Mouse (Mus musculus) cerebellum, postnatal 10 days (tissue): Measurements from ENCODE around the gene Lzic.
A peak's percentile ranks its signal among the peaks of the same experiment; 100 is the strongest.
"Not testable (repeated sequence)": the region's sequence is repeated elsewhere in the genome, so short reads cannot be mapped to it uniquely, and the experiment has no call there.

Experiments
- DNase-seq, 2 experiments: peaks; one replicate each; pipeline ENCODE4 v3.0.0; 2021; ENCODE audit warnings: mixed read lengths in 2 of 2

Gene Lzic

GRCm38 (mm10) chr4:149485053-149485824 is at the start of gene Lzic, which contains the start of gene Nmnat1:
Gene Lzic, plus strand, starts transcription at chr4:149485229.
Gene Nmnat1, minus strand, starts transcription at chr4:149485202.
- DNase-seq: peak; percentile 96 to 97

- no peak for DNase-seq
Observed at GRCm38 (mm10) chr4:149440576-149440975, 44.5 kb upstream of the Lzic start.

DNA sequence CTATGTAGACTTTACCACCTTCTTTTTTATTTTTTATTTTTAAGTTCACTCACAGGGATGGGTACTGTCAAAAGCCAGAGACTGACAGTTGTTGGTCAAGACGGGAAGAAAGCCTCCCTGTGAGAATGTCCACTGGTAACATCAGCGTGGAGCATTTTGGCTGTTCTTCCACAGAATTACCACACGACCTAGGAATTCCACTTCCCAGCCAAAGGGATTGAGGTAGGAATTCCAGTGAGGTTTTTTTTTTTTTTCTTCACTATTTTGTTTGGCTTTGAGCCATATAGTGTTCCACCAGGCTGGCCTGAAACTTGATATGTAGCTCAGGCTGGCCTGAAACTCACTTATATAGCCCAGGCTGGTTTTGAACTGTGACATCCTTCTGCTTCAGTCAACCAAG is 42.6 kb upstream of the Lzic start:
- no peak for DNase-seq

DNA sequence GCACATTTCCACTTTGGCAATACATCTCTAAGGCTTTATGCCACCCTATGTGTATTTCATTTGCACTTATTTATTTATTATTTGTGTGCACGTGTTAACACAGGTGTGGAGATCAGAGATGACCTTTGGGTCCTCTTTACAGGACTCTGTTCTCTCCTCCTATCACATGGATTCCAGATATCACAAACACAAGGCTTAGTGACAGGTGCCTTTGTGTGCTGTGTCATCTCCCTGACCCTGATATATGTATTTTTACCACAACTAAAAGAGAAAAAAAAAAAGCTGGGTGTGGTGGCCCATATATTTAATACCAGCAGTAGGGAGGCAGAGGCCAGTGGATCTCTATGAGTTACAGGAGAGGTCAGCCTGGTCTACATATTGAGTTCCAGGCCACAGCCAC is 40.6 kb upstream of the Lzic start:
- no peak for DNase-seq

GRCm38 (mm10) chr4:149444964-149445701 is 39.9 kb upstream of the Lzic start:
- DNase-seq: peak; percentile 93 to 96

GRCm38 (mm10) chr4:149445868-149446267 is 39.2 kb upstream of the Lzic start:
- peak; percentile 75 to 78 for DNase-seq

GRCm38 (mm10) chr4:149446309-149446708 is 38.7 kb upstream of the Lzic start:
- no peak for DNase-seq

GRCm38 (mm10) chr4:149450636-149451035 is 34.4 kb upstream of the Lzic start:
- DNase-seq: no peak

DNA sequence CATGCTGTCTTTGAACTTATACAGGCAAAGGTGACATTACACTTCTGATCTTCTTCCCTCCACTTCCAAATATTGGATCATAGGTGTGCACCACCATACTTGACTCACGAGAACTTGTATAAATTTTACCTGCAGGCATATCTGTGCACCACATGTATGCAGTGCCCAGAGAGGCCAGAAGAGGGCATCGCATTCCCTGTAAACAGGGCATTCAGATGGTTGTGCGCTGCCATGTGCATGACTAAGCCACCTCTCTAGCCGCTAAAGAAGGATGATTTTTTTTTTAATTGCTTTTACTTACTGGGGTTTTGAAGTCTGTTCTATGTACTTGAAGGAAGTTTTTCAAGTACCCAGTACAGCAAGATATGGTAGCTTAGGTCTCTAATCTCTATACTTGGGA is 31.4 kb upstream of the Lzic start:
- DNase-seq: peak; percentile 67 to 78

DNA sequence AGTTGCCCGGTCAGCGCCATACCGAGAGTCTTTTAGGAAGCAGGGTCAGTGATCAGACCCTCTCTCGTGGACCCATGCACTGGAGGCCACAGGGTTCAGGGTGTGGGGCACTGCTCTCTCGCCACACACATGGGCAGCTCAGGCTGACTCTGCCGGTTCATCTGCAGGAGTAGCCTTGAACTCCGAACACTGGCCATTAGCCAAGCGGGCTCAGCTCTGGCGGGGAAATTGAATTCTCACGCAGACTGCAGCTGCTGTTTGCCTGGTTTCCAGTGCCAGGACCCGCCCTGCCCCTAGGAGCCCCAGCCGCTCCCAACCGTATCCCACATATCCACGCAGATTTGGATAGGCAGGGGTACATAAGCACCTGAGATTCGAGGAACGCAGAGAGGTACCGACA is 30.8 kb upstream of the Lzic start:
- peak; percentile 65 to 66 for DNase-seq

DNA sequence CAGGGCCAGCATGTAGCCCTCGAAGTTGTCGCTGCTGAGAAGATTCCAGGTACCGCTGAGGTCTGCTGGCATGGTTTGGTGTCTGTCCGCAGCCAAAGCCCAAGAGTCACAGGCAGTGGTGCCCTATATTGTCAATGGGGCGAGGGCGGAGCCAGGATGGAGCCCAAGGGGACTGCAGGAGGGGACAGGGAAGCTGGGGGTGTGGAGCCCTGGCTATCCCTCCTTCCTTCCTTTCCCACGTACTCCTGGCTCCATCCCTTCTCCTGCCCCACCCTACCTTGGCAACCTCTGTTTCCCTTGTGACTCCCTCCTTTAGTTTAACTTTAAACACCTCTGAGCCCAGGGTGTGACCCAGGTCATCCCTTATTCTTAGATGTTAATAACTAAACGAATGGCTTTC is 30.1 kb upstream of the Lzic start, which contains the start of gene Rbp7:
Gene Rbp7, minus strand, starts transcription at position 100 of the 400 bp plus-strand sequence.
- DNase-seq: no peak

DNA sequence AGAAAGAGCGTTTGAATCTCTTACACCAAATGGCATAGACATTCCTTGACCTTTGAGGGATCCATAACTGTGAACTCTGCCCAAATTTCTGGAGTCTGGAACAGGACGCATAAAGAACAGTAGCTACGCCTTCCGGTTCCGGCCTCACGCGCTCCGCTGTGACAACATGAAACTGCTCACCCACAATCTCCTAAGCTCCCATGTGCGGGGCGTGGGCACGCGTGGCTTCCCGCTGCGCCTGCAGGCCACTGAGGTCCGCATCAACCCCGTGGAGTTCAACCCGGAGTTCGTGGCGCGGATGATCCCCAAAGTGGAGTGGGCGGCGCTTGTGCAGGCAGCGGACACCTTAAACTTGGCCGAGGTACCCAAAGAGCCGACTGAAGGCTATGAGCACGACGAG is 27.9 kb upstream of the Lzic start:
- not testable (repeated sequence) for DNase-seq

DNA sequence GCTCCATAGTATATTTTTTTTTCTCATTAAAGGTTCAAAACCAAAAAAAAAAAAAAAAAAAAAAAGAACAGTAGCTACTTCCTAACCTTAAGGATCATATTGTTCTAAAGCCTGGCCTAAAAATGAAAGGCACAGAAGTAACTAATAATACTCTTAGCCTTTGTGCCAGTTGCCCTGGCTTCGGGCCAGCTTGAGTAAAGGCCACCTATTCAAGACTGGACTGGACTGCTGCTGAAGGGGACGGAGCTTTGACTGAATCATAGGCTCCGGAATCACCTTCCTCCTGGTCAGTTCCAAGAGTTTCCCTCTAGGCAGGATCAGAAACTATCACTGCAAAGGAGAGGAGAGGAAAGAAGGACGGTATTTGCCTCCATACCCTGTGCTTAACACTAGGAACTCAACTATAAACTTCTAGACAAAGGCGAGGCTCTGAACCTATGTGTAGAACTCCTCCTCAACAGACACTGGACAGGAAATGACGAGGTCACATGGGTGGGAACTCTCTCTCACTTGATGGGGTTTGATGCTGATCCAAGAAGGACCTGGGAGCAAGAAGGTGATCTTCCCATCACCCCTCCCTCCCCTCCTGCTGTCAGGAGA is 27.1 kb upstream of the Lzic start:
- no peak for DNase-seq

GRCm38 (mm10) chr4:149458526-149458925 is 26.5 kb upstream of the Lzic start:
- no peak for DNase-seq

- no peak for DNase-seq
Observed at GRCm38 (mm10) chr4:149459425-149459824, 25.6 kb upstream of the Lzic start.

- not testable (repeated sequence) for DNase-seq
Observed at GRCm38 (mm10) chr4:149460475-149460874, 24.6 kb upstream of the Lzic start.

DNA sequence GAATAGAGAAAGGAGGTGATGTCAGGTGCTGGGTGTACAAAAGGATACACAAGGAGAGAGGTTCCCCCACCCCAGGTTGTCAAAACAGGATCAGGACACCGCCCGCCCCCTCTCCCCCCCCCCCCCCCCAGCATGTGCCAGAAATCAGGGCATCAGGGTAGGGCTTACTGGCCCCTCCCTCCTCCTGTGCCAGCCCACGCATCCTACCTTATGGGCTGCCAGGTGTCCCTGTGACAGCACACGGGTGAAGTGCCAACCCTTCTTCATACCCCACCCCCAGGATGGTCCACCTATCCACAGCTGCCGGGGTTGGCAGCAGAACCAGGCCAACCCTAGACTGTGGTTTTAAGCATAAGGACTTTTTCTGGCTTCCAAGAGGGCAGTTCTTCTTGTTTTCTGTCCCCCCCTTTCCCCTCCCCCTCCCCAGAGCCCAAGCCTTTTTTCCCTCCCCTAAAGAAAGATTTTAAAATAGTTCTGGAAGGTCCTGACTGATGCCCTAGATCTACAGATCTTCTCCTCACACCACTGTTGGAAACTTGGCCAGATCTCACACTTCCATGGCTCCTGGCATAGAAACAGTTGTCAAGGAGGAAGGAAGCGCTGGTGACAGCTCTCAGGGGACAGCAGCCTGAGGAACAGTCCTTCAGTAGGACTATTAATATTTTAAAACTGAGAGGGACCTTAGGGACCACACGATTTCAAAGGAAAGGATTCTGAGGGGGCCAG is 23.3 kb upstream of the Lzic start:
- DNase-seq: peak; percentile 68 to 74

DNA sequence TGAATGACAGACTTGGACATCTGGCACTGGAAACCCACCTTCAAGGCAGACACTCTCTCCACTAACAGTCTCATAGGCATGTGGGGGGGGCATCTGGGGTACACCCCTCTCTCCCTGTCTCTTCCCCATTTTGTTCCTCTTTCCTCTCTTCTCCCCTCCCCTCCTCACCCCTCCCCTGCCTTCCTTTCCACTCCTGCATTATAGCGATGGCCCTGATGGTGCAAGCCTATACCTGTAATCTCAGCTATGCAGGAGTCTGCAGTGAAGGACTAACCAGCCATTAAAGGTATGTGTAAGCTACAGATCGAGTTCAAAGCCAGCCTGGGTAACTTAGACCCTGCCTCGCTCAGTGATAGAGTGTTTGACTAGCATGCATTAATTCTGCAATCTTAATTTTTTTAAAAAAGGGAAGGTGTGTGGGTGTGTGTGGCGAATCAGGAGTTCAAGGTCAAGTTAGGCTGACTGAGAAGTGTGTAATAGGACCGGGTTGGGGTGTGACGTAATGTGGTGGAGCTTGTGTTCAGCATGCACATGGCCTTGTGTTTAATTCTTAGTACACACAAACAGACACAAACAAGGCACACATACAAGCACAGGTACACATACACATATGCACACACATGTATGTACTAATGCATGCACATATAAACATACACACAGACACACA is 22.6 kb upstream of the Lzic start:
- no peak for DNase-seq

GRCm38 (mm10) chr4:149463435-149463950 is 21.5 kb upstream of the Lzic start:
- DNase-seq: no peak

DNA sequence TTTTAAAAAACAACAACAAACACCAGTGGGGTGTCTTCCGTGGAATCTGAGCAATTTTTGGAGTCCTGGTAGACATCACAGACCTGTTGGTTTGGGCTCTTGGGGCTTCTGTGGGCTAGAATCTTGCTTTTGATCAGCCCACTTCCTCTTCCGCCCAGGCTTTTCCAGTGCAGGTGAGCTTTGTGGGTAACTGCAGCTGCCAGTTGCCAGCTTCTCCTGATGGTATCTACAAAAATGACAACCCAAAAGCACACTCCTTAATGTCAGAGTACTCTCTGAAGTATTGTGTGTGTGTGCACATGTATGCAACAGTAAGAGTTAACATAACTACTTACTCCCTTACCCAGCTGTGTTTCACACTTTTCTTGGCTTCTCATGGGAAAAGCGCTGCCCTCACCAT is 15.5 kb upstream of the Lzic start:
- no peak for DNase-seq

GRCm38 (mm10) chr4:149475096-149475495 is 9.9 kb upstream of the Lzic start:
- peak; percentile 52 to 54 for DNase-seq

DNA sequence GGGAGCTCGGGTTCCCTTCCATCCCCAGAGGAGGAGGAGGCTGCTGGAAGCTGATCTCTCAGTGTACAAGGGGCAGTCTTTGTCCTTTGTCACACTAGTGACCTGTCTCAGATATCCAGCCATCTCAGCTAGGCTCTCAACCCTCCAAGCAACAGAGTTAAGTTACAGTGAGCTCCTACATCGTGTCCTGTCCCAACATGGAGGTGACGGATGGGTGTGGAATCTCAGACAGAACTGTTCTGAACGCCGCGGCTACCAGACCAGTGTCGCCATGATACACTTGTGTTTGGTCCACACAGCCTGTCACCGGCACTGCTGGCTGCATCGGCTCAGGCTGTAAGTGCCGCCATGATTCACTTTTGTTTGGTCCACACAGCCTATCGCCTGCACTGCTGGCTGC is 8.0 kb upstream of the Lzic start, which contains the start of gene Tmem274:
Gene Tmem274, plus strand, starts transcription at position 301 of the 400 bp plus-strand sequence.
- no peak for DNase-seq
